Mouse (Mus musculus): ENCODE results near the gene Oxgr1.

DNA sequence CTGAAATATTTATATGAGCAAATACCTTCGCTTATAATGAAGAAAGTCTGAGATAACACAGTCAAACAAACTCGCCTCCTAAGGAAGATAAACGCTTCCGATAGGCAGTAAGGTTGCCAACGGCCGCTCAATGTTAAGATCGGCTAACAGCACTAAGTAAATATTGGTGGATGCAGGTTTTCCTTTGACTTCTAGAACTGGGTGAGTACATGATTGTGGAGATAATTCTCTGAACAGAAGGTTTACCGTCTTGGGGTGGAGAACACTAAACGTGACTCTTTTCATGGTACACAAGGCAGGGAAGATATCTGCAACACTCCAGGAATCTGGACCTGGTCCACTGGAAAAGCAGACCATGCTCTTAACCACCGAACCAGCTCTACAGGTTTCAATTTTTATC is 52.6 kb downstream of the Oxgr1 start:
- no peak for TF ChIP-seq CTCF (IDR thresholded peaks at IDR 0.05; ENCODE audit: low read depth, low read length)
- no peak for TF ChIP-seq POLR2A (IDR thresholded peaks at IDR 0.05; ENCODE audit: insufficient read depth, low read length)
